Mouse (Mus musculus) forebrain, embryonic 12.5 days (tissue): ENCODE measurements around the gene Tmem218. TPM values are rescaled to one million over a fixed set of nuclear protein-coding genes. Genes with fewer than 3 reads are reported as not detected.
A peak's percentile ranks its signal among the peaks of the same experiment; 100 is the strongest.

Experiments used
- ATAC-seq: fragments of 200-750 bp; cut with Nextera tagmentation; 2 replicates; pipeline ENCODE4 v1.8.0; 2017; ENCODE audit warnings: moderate TSS enrichment; ENCODE audit not compliant: low FRiP score
- H3K27ac ChIP-seq: fragments of 300-500 bp; sonication (generic); 2 replicates; pipeline ENCODE4 v1.5.1; 2016; ENCODE audit warnings: mild to moderate bottlenecking
- H3K27me3 ChIP-seq: fragments of 300-500 bp; sonication (generic); 2 replicates; pipeline ENCODE4 v1.6.1; 2016; ENCODE audit warnings: mild to moderate bottlenecking
- H3K36me3 ChIP-seq: fragments of 300-500 bp; sonication (generic); replicated peaks from 2 replicates; pipeline ENCODE4 v1.6.1; 2016; ENCODE audit warnings: mild to moderate bottlenecking
- H3K4me1 ChIP-seq: fragments of 300-500 bp; sonication (generic); 2 replicates; pipeline ENCODE4 v1.6.1; 2016
- H3K4me2 ChIP-seq: fragments of 300-500 bp; sonication (generic); 2 replicates; pipeline ENCODE4 v1.6.1; 2016; ENCODE audit warnings: mild to moderate bottlenecking, moderate library complexity
- H3K4me3 ChIP-seq: fragments of 300-500 bp; sonication (generic); replicated peaks from 2 replicates; pipeline ENCODE4 v1.5.1; 2016; ENCODE audit warnings: mild to moderate bottlenecking
- H3K9ac ChIP-seq: fragments of 300-500 bp; sonication (generic); 2 replicates; pipeline ENCODE4 v1.6.1; 2016; ENCODE audit warnings: mild to moderate bottlenecking
- H3K9me3 ChIP-seq: fragments of 300-500 bp; sonication (generic); 2 replicates; pipeline ENCODE4 v1.6.1; 2016
- WGBS: fragments of 180-500 bp; shearing (Covaris S2); methylation state at CpG from one replicate; pipeline ENCODE4 v1.1.7; 2016; 5-methylcytosine and 5-hydroxymethylcytosine counted together
- polyA plus RNA-seq: library from polyadenylated mRNA; unstranded; fragments of >200 nt; fragmentation: Nextera tagmentation; extraction: Ambion mirVana; gene quantifications from 2 replicates; pipeline ENCODE4 v1.2.1, GENCODE M21; 2016

The Tmem218 gene
- 12.0 and 13.6 TPM in 2 replicates for polyA plus RNA-seq

GRCm38 (mm10) chr9:37207929-37208411, at the start of gene Tmem218:
Tmem218 (plus strand) TSS chr9:37208223.
- Histone ChIP-seq H3K4me2 (peak within 1 kb of the TSS; percentile 73), H3K27ac (peak within 1 kb of the TSS; percentile 85), H3K4me3 (peak within 1 kb of the TSS; percentile 71), H3K27me3 (no peaks in the 10 kb centered on the region), H3K9ac (peak within 1 kb of the TSS; percentile 68), H3K4me1 (peaks cover 26% of the 10 kb centered on the region), H3K36me3 (no peaks in the 10 kb centered on the region), H3K9me3 (no peaks in the 10 kb centered on the region)
- 0% methylated on average over 21 of the region's 21 CpGs for WGBS
- peak; percentile 100 for ATAC-seq

- H3K4me2 ChIP-seq = no peak overlapping the region
- H3K27me3 ChIP-seq = 0 out of 2 replicates have a peak, but pooled peaks cover 4% of the 10 kb centered on the region
- no peaks in the 10 kb centered on the region for H3K9me3 ChIP-seq
- no peak overlapping the region for H3K9ac ChIP-seq
- H3K27ac ChIP-seq = no peak overlapping the region
- H3K36me3 ChIP-seq = no peaks in the 10 kb centered on the region
- 82% methylated on average over 2 of the region's 2 CpGs for WGBS
- no peak for ATAC-seq
- peaks cover 5% of the 10 kb centered on the region for H3K4me1 ChIP-seq
- no peak overlapping the region for H3K4me3 ChIP-seq
Measured at GRCm38 (mm10) chr9:37160686-37161085, 47.3 kb upstream of the Tmem218 start.

- no peaks in the 10 kb centered on the region for H3K4me1 ChIP-seq
- no peaks in the 10 kb centered on the region for H3K36me3 ChIP-seq
- H3K27me3 ChIP-seq = no peaks in the 10 kb centered on the region
- no peak overlapping the region for H3K27ac ChIP-seq
- no peak overlapping the region for H3K9ac ChIP-seq
- H3K4me3 ChIP-seq = no peak overlapping the region
- no peaks in the 10 kb centered on the region for H3K9me3 ChIP-seq
- no peak for ATAC-seq
- no peak overlapping the region for H3K4me2 ChIP-seq
- WGBS = 68% methylated on average over 2 of the region's 2 CpGs
Measured at GRCm38 (mm10) chr9:37166899-37167298, 41.1 kb upstream of the Tmem218 start.

GRCm38 (mm10) chr9:37173376-37173775, 34.6 kb upstream of the Tmem218 start:
- 75% methylated on average over 5 of the region's 5 CpGs for WGBS
- Histone ChIP-seq H3K9me3 (no peaks in the 10 kb centered on the region), H3K4me3 (no peak overlapping the region), H3K4me2 (no peak overlapping the region), H3K4me1 (peaks cover 19% of the 10 kb centered on the region), H3K9ac (no peak overlapping the region), H3K27me3 (peaks cover 16% of the 10 kb centered on the region), H3K27ac (no peak overlapping the region), H3K36me3 (no peaks in the 10 kb centered on the region)
- ATAC-seq = no peak

- no peak for ATAC-seq
Measured at GRCm38 (mm10) chr9:37176002-37176401, 32.0 kb upstream of the Tmem218 start.

GRCm38 (mm10) chr9:37177107-37177506, 30.9 kb upstream of the Tmem218 start:
- Histone ChIP-seq H3K9ac (no peak overlapping the region), H3K4me1 (peaks cover 53% of the 10 kb centered on the region), H3K4me2 (peak overlapping the region; percentile 24), H3K4me3 (no peak overlapping the region), H3K36me3 (no peaks in the 10 kb centered on the region), H3K27me3 (peaks cover 16% of the 10 kb centered on the region), H3K9me3 (no peaks in the 10 kb centered on the region), H3K27ac (peak overlapping the region; percentile 48; the same call in 1 of the 2 replicates)
- WGBS = 0% methylated on average over 5 of the region's 5 CpGs
- peak; percentile 80 for ATAC-seq

More at GRCm38 (mm10) chr9:37176002-37176401, 32.0 kb upstream of the Tmem218 start:
- H3K36me3 ChIP-seq = no peaks in the 10 kb centered on the region
- H3K9me3 ChIP-seq = no peaks in the 10 kb centered on the region
- no peak overlapping the region for H3K9ac ChIP-seq
- WGBS = 76% methylated on average over 3 of the region's 3 CpGs
- H3K4me3 ChIP-seq = no peak overlapping the region
- H3K4me2 ChIP-seq = no peak overlapping the region
- no peak overlapping the region for H3K27ac ChIP-seq
- H3K4me1 ChIP-seq = peaks cover 45% of the 10 kb centered on the region
- peaks cover 16% of the 10 kb centered on the region for H3K27me3 ChIP-seq

- Histone ChIP-seq H3K4me3 (no peak overlapping the region), H3K4me1 (peaks cover 53% of the 10 kb centered on the region), H3K4me2 (peak overlapping the region; percentile 24), H3K9ac (no peak overlapping the region), H3K9me3 (no peaks in the 10 kb centered on the region), H3K27me3 (peaks cover 16% of the 10 kb centered on the region), H3K27ac (peak overlapping the region; percentile 48; the same call in 1 of the 2 replicates), H3K36me3 (no peaks in the 10 kb centered on the region)
- 39% methylated on average over 8 of the region's 8 CpGs for WGBS
- ATAC-seq = peak; percentile 42; the same call in 1 of the 2 replicates
Measured at GRCm38 (mm10) chr9:37177551-37177950, 30.5 kb upstream of the Tmem218 start.

GRCm38 (mm10) chr9:37178911-37179310, 29.1 kb upstream of the Tmem218 start:
- WGBS = 10% methylated on average over 4 of the region's 4 CpGs
- no peaks in the 10 kb centered on the region for H3K9me3 ChIP-seq
- no peak overlapping the region for H3K9ac ChIP-seq
- peak overlapping the region; percentile 6; the same call in 1 of the 2 replicates for H3K4me2 ChIP-seq
- H3K27me3 ChIP-seq = peaks cover 11% of the 10 kb centered on the region
- peak overlapping the region; percentile 48 for H3K27ac ChIP-seq
- H3K4me1 ChIP-seq = peaks cover 57% of the 10 kb centered on the region
- H3K4me3 ChIP-seq = no peak overlapping the region
- ATAC-seq = peak; percentile 75
- no peaks in the 10 kb centered on the region for H3K36me3 ChIP-seq

GRCm38 (mm10) chr9:37179596-37179995, 28.4 kb upstream of the Tmem218 start:
- H3K9ac ChIP-seq = no peak overlapping the region
- H3K4me2 ChIP-seq = 0 out of 2 replicates have a peak overlapping the region, but pooled peaks have one; percentile 6

GRCm38 (mm10) chr9:37181596-37181995, 26.4 kb upstream of the Tmem218 start:
- WGBS = 21% methylated on average over 5 of the region's 5 CpGs
- ATAC-seq = no peak
- peaks cover 54% of the 10 kb centered on the region for H3K4me1 ChIP-seq

More at GRCm38 (mm10) chr9:37179596-37179995, 28.4 kb upstream of the Tmem218 start:
- Histone ChIP-seq H3K4me3 (no peak overlapping the region), H3K27me3 (peaks cover 8% of the 10 kb centered on the region), H3K4me1 (peaks cover 57% of the 10 kb centered on the region), H3K9me3 (no peaks in the 10 kb centered on the region), H3K27ac (peak overlapping the region; percentile 48), H3K36me3 (no peaks in the 10 kb centered on the region)
- no peak for ATAC-seq
- 88% methylated on average over 4 of the region's 4 CpGs for WGBS

GRCm38 (mm10) chr9:37183176-37183575, 24.8 kb upstream of the Tmem218 start:
- Histone ChIP-seq H3K4me1 (peaks cover 40% of the 10 kb centered on the region), H3K27ac (no peak overlapping the region), H3K9ac (no peak overlapping the region), H3K36me3 (no peaks in the 10 kb centered on the region), H3K4me3 (no peak overlapping the region), H3K4me2 (no peak overlapping the region), H3K27me3 (no peaks in the 10 kb centered on the region), H3K9me3 (no peaks in the 10 kb centered on the region)
- 55% methylated on average over 2 of the region's 2 CpGs for WGBS
- no peak for ATAC-seq

More at GRCm38 (mm10) chr9:37181596-37181995, 26.4 kb upstream of the Tmem218 start:
- no peak overlapping the region for H3K9ac ChIP-seq
- H3K36me3 ChIP-seq = no peaks in the 10 kb centered on the region
- H3K27ac ChIP-seq = no peak overlapping the region
- no peaks in the 10 kb centered on the region for H3K9me3 ChIP-seq
- no peaks in the 10 kb centered on the region for H3K27me3 ChIP-seq
- H3K4me3 ChIP-seq = no peak overlapping the region
- H3K4me2 ChIP-seq = no peak overlapping the region

- ATAC-seq = no peak
- 94% methylated on average over 5 of the region's 5 CpGs for WGBS
- H3K4me2 ChIP-seq = no peak overlapping the region
- H3K4me3 ChIP-seq = no peak overlapping the region
- H3K9ac ChIP-seq = no peak overlapping the region
- no peak overlapping the region for H3K27ac ChIP-seq
- no peaks in the 10 kb centered on the region for H3K9me3 ChIP-seq
- H3K27me3 ChIP-seq = no peaks in the 10 kb centered on the region
- H3K36me3 ChIP-seq = no peaks in the 10 kb centered on the region
- H3K4me1 ChIP-seq = peaks cover 5% of the 10 kb centered on the region
Measured at GRCm38 (mm10) chr9:37187407-37187806, 20.6 kb upstream of the Tmem218 start.

GRCm38 (mm10) chr9:37188024-37188423, 20.0 kb upstream of the Tmem218 start:
- no peak overlapping the region for H3K9ac ChIP-seq
- no peaks in the 10 kb centered on the region for H3K9me3 ChIP-seq
- ATAC-seq = no peak
- no peak overlapping the region for H3K4me3 ChIP-seq
- H3K4me2 ChIP-seq = no peak overlapping the region
- peaks cover 3% of the 10 kb centered on the region for H3K4me1 ChIP-seq
- H3K27ac ChIP-seq = no peak overlapping the region
- no peaks in the 10 kb centered on the region for H3K27me3 ChIP-seq
- 91% methylated on average over 3 of the region's 3 CpGs for WGBS
- no peaks in the 10 kb centered on the region for H3K36me3 ChIP-seq
